Mouse (Mus musculus): ENCODE data around the gene Mbip.

Mbip gene

GRCm38 (mm10) chr12:56345367-56346089 lies at the start of gene Mbip:
Mbip (minus strand) TSS chr12:56345894.
- peak; percentile 98 for DNase-seq

GRCm38 (mm10) chr12:56387647-56388205 lies 42.0 kb upstream of the Mbip start:
- DNase-seq, result no peak

GRCm38 (mm10) chr12:56386955-56387646 lies 41.4 kb upstream of the Mbip start:
- no peak for DNase-seq

GRCm38 (mm10) chr12:56344771-56345314 lies 851 bp downstream of the Mbip start:
- DNase-seq, result no peak

- DNase-seq, result no peak
Observed at GRCm38 (mm10) chr12:56339295-56340056, 6.2 kb downstream of the Mbip start.

GRCm38 (mm10) chr12:56333461-56333860 lies 12.2 kb downstream of the Mbip start:
- no peak for DNase-seq

GRCm38 (mm10) chr12:56332475-56332874 lies 13.2 kb downstream of the Mbip start:
- DNase-seq, result no peak

- DNase-seq, result no peak
Observed at GRCm38 (mm10) chr12:56327448-56327998, 18.2 kb downstream of the Mbip start.

- no peak for DNase-seq
Observed at GRCm38 (mm10) chr12:56325851-56326250, 19.8 kb downstream of the Mbip start.

- no peak for DNase-seq
Observed at GRCm38 (mm10) chr12:56318941-56319340, 26.8 kb downstream of the Mbip start.

- DNase-seq, result no peak
Observed at GRCm38 (mm10) chr12:56318059-56318458, 27.6 kb downstream of the Mbip start.

- DNase-seq, result no peak
Observed at GRCm38 (mm10) chr12:56305758-56306157, 39.9 kb downstream of the Mbip start.

GRCm38 (mm10) chr12:56302321-56303017 lies 43.2 kb downstream of the Mbip start:
- DNase-seq, result no peak

GRCm38 (mm10) chr12:56301487-56302293 lies 44.0 kb downstream of the Mbip start:
- no peak for DNase-seq

- no peak for DNase-seq
Observed at GRCm38 (mm10) chr12:56299610-56300009, 46.1 kb downstream of the Mbip start.

- no peak for DNase-seq
Observed at GRCm38 (mm10) chr12:56298919-56299318, 46.8 kb downstream of the Mbip start.

GRCm38 (mm10) chr12:56297921-56298830 lies 47.5 kb downstream of the Mbip start:
- no peak for DNase-seq

GRCm38 (mm10) chr12:56297099-56297498 lies 48.6 kb downstream of the Mbip start:
- no peak for DNase-seq

- no peak for DNase-seq
Observed at GRCm38 (mm10) chr12:56296524-56296923, 49.2 kb downstream of the Mbip start.

GRCm38 (mm10) chr12:56295160-56295559 lies 50.5 kb downstream of the Mbip start:
- no peak for DNase-seq

All from kidney, adult 18-20 months (tissue).